Mouse (Mus musculus) urinary bladder, postnatal 14 days (tissue): ENCODE data around the gene Tango2.
A peak's percentile ranks its signal among the peaks of the same experiment; 100 is the strongest.
"Not testable (repeated sequence)": the region's sequence is repeated elsewhere in the genome, so short reads cannot be mapped to it uniquely, and the experiment has no call there.

ENCODE experiments used
- DNase-seq: peaks from one replicate; pipeline ENCODE4 v3.0.0; 2021; ENCODE audit warnings: low spot score

Tango2 gene

GRCm38 (mm10) chr16:18342650-18343570 is 5.0 kb downstream of the Tango2 start:
- DNase-seq = no peak

- no peak for DNase-seq
These were observed 5.8 kb downstream of the Tango2 start for GRCm38 (mm10) chr16:18342076-18342475.

GRCm38 (mm10) chr16:18341605-18342004 is 6.3 kb downstream of the Tango2 start:
- no peak for DNase-seq

- peak; percentile 22 for DNase-seq
These were observed 8.0 kb downstream of the Tango2 start for GRCm38 (mm10) chr16:18339866-18340265.

- DNase-seq = no peak
These were observed 10.6 kb downstream of the Tango2 start for GRCm38 (mm10) chr16:18337261-18337660.

- no peak for DNase-seq
These were observed 11.9 kb downstream of the Tango2 start for GRCm38 (mm10) chr16:18335981-18336380.

GRCm38 (mm10) chr16:18333976-18334375 is 13.9 kb downstream of the Tango2 start:
- no peak for DNase-seq

GRCm38 (mm10) chr16:18328524-18328923 is 19.4 kb downstream of the Tango2 start:
- DNase-seq = no peak

- no peak for DNase-seq
These were observed 20.0 kb downstream of the Tango2 start for GRCm38 (mm10) chr16:18327936-18328335.

- no peak for DNase-seq
These were observed 22.2 kb downstream of the Tango2 start for GRCm38 (mm10) chr16:18325741-18326140.

- DNase-seq = no peak
These were observed 23.9 kb downstream of the Tango2 start for GRCm38 (mm10) chr16:18324031-18324430.

- DNase-seq = peak; percentile 18
These were observed 24.4 kb downstream of the Tango2 start for GRCm38 (mm10) chr16:18323460-18323859.

GRCm38 (mm10) chr16:18321443-18321842 is 26.5 kb downstream of the Tango2 start:
- DNase-seq = no peak

- DNase-seq = no peak
These were observed 28.9 kb downstream of the Tango2 start for GRCm38 (mm10) chr16:18318992-18319391.

GRCm38 (mm10) chr16:18308159-18308558 is 39.7 kb downstream of the Tango2 start:
- no peak for DNase-seq

- not testable (repeated sequence) for DNase-seq
These were observed 58.3 kb downstream of the Tango2 start for GRCm38 (mm10) chr16:18289614-18290013.

- DNase-seq = peak; percentile 98
These were observed 58.8 kb downstream of the Tango2 start, which contains the start of gene Dgcr8 for GRCm38 (mm10) chr16:18289067-18289588. Gene Dgcr8, minus strand, starts transcription at chr16:18289246.

- DNase-seq = peak; percentile 80
These were observed 59.3 kb downstream of the Tango2 start for GRCm38 (mm10) chr16:18288581-18289061.

GRCm38 (mm10) chr16:18288166-18288565 is 59.7 kb downstream of the Tango2 start:
- no peak for DNase-seq

- no peak for DNase-seq
These were observed 72.7 kb downstream of the Tango2 start for GRCm38 (mm10) chr16:18275166-18275565.

- no peak for DNase-seq
These were observed 79.7 kb downstream of the Tango2 start for GRCm38 (mm10) chr16:18268182-18268581.

GRCm38 (mm10) chr16:18265024-18265423 is 82.9 kb downstream of the Tango2 start:
- no peak for DNase-seq

GRCm38 (mm10) chr16:18258221-18258620 is 89.7 kb downstream of the Tango2 start, which contains the start of gene Gm49776:
Gene Gm49776, minus strand, starts transcription at chr16:18258321.
- DNase-seq = no peak
